8 mouse cellular contexts compared by ENCODE assay signal in the genomic region with DNA sequence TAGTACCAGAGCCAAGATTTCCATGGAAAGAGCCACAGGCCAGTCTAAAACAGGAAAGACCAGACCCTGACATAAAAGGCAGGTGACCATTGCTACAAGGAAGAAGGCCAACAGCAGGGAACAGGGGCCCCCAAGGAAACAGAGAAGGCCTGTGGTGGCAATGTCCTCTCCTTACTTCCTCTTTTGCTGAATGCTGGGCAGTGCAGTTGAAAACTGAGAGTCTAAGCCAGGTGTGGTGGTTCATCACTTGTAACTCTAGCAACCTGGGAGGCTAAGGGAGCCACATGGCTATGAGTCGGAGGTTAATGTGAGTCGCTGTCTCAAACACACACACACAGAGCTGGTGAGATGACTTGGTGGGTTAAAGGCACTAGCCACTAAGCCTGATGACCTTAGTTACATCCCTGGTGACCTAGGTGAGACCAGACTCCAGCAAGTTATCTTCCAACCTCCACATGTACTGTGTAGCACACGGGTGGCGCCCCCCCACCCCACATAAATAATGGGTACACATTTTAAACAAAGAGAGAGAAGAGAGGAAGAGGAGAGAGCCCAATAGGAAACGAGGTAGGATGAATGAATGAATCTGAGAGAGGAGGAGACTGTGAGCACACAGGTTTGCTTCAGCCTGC. TPM values are rescaled to one million over a fixed set of nuclear protein-coding genes. Genes with fewer than 3 reads are reported as not detected.
DNase-seq lines count a peak whose midpoint lies in the region; ATAC-seq and TF ChIP-seq lines count a peak whose summit lies in the region.

No protein-coding gene starts in this region.

- no peak for ATAC-seq in heart, embryonic 12.5 days (ENCODE audit: insufficient number of reproducible peaks, low FRiP score)
- ATAC-seq in intestine, embryonic 14.5 days (replicated peaks; ENCODE audit: low FRiP score, low TSS enrichment, low read depth) = no peak
- no peak for ATAC-seq in midbrain, embryonic 13.5 days

- peaks cover 15% of the 10 kb centered on the region for H3K4me1 ChIP-seq in heart, embryonic 12.5 days (replicated peaks)
- peaks cover 3 to 16% of the 10 kb centered on the region in 2 experiments for H3K4me1 ChIP-seq in MEL (ENCODE audit: control insufficient read depth in 1 of 2, insufficient read depth in 2 of 2, low read length in 2 of 2)
- H3K4me1 ChIP-seq in intestine, embryonic 14.5 days (replicated peaks; ENCODE audit: control insufficient read depth, insufficient read depth, low read length) = no peaks in the 10 kb centered on the region; the same call in 1 of the 2 replicates
- H3K4me1 ChIP-seq in midbrain, embryonic 13.5 days (replicated peaks) = peaks cover 20% of the 10 kb centered on the region

- H3K9me3 ChIP-seq in heart, embryonic 12.5 days (replicated peaks) = 0 out of 2 replicates have a peak, but pooled peaks cover 5% of the 10 kb centered on the region
- H3K9me3 ChIP-seq in MEL (replicated peaks; ENCODE audit: insufficient read depth, low read length) = no peaks in the 10 kb centered on the region
- no peaks in the 10 kb centered on the region for H3K9me3 ChIP-seq in intestine, embryonic 14.5 days (ENCODE audit: control insufficient read depth, low read length)
- H3K9me3 ChIP-seq in midbrain, embryonic 13.5 days = peaks cover 13% of the 10 kb centered on the region

- H3K36me3 ChIP-seq in heart, embryonic 12.5 days = peaks cover 10% of the 10 kb centered on the region
- peaks cover 0 to 7% of the 10 kb centered on the region in 2 experiments; a peak in 2 of 4 replicates for H3K36me3 ChIP-seq in MEL (ENCODE audit: control insufficient read depth in 1 of 2, insufficient read depth in 2 of 2, low read length in 2 of 2)
- peaks cover 24% of the 10 kb centered on the region; the same call in 1 of the 2 replicates for H3K36me3 ChIP-seq in intestine, embryonic 14.5 days (ENCODE audit: control insufficient read depth, insufficient read depth, low read length)
- H3K36me3 ChIP-seq in midbrain, embryonic 13.5 days = no peaks in the 10 kb centered on the region

- peak overlapping the region; percentile 77 for H3K9ac ChIP-seq in heart, embryonic 12.5 days
- H3K9ac ChIP-seq in MEL (ENCODE audit: control insufficient read depth, low read depth, low read length, poor library complexity, severe bottlenecking) = peak overlapping the region; percentile 84
- peak overlapping the region; percentile 78 for H3K9ac ChIP-seq in intestine, embryonic 14.5 days (ENCODE audit: low read length)
- H3K9ac ChIP-seq in midbrain, embryonic 13.5 days (replicated peaks) = no peak overlapping the region

- DNase-seq in heart, adult 8-10 months (ENCODE audit: low spot score) = no peak
- peak; percentile 59 for DNase-seq in MEL (ENCODE audit: low read depth, low spot score)
- no peak for DNase-seq in intestine, embryonic 14.5 days (ENCODE audit: low spot score)
- no peak for DNase-seq in ovary, postnatal 36 days (ENCODE audit: low spot score)
- no peak for DNase-seq in cerebellum, postnatal 25 days
- DNase-seq in thymus, adult 18-20 months = no peak

- H3K4me3 ChIP-seq in heart, embryonic 12.5 days = peak overlapping the region; percentile 66
- H3K4me3 ChIP-seq in MEL (ENCODE audit: control insufficient read depth in 1 of 2, insufficient read depth in 1 of 2, low read depth in 2 of 2, low read length in 2 of 2) = peak overlapping the region; percentile 82 to 96
- H3K4me3 ChIP-seq in intestine, embryonic 14.5 days (ENCODE audit: low read depth, low read length) = peak overlapping the region; percentile 63
- peak overlapping the region; percentile 64; the same call in 1 of the 2 replicates for H3K4me3 ChIP-seq in midbrain, embryonic 13.5 days (replicated peaks)

- no peak for TF ChIP-seq EP300 in MEL (IDR thresholded peaks at IDR 0.05; ENCODE audit: low read depth in 1 of 2, low read length in 2 of 2)

- no peaks in the 10 kb centered on the region for H3K27me3 ChIP-seq in heart, embryonic 12.5 days (replicated peaks)
- H3K27me3 ChIP-seq in MEL (ENCODE audit: control insufficient read depth in 1 of 2, insufficient read depth in 2 of 2, low read length in 2 of 2) = no peaks in the 10 kb centered on the region
- no peaks in the 10 kb centered on the region for H3K27me3 ChIP-seq in intestine, embryonic 14.5 days (replicated peaks; ENCODE audit: control insufficient read depth, insufficient read depth, low read length)
- no peaks in the 10 kb centered on the region for H3K27me3 ChIP-seq in midbrain, embryonic 13.5 days

- H3K79me2 ChIP-seq in MEL (ENCODE audit: control insufficient read depth, insufficient read depth, low read length, poor library complexity) = peaks cover 13% of the 10 kb centered on the region

- H3K4me2 ChIP-seq in heart, embryonic 12.5 days = peak overlapping the region; percentile 81
- H3K4me2 ChIP-seq in intestine, embryonic 14.5 days (ENCODE audit: low read length) = peak overlapping the region; percentile 70
- H3K4me2 ChIP-seq in midbrain, embryonic 13.5 days (replicated peaks) = peak overlapping the region; percentile 81

- WGBS in heart, embryonic 12.5 days = 66% methylated on average over 5 of the region's 5 CpGs
- 57% methylated on average over 5 of the region's 5 CpGs for WGBS in intestine, embryonic 14.5 days
- WGBS in midbrain, embryonic 13.5 days = 83% methylated on average over 5 of the region's 5 CpGs

- H3K27ac ChIP-seq in heart, embryonic 12.5 days (ENCODE audit: poor library complexity, severe bottlenecking) = no peak overlapping the region
- 0 out of 2 replicates have a peak overlapping the region, but pooled peaks have one; percentile 55 for H3K27ac ChIP-seq in MEL (ENCODE audit: control insufficient read depth, low read depth, low read length)
- no peak overlapping the region for H3K27ac ChIP-seq in intestine, embryonic 14.5 days (ENCODE audit: low read depth)
- no peak overlapping the region for H3K27ac ChIP-seq in midbrain, embryonic 13.5 days

- no peak for TF ChIP-seq POLR2A in MEL (IDR thresholded peaks at IDR 0.05; ENCODE audit: control insufficient read depth in 1 of 2, insufficient read depth in 1 of 2, low read depth in 1 of 2, low read length in 2 of 2, poor library complexity in 1 of 2)

- no peak for TF ChIP-seq CTCF in MEL (IDR thresholded peaks at IDR 0.05 in 2 of 3, conservative IDR thresholded peaks at IDR 0.05 in 1 of 3; ENCODE audit: control insufficient read depth in 1 of 3, insufficient read depth in 1 of 3, low read depth in 2 of 3, low read length in 3 of 3, poor library complexity in 1 of 3, severe bottlenecking in 1 of 3)

- TF ChIP-seq RAD21 in MEL (IDR thresholded peaks at IDR 0.05; ENCODE audit: low read depth, low read length) = no peak

TF ChIP-seq in MEL, 35 proteins besides CTCF, POLR2A, EP300 and RAD21:
- no peak for TF ChIP-seq RCOR1 (IDR thresholded peaks at IDR 0.05; ENCODE audit: low read depth, low read length)
- TF ChIP-seq CHD2 (IDR thresholded peaks at IDR 0.05; ENCODE audit: low read length) = no peak
- no peak for TF ChIP-seq UBTF (IDR thresholded peaks at IDR 0.05; ENCODE audit: borderline replicate concordance, insufficient read depth, low read depth, low read length)
- no peak for TF ChIP-seq MAFK (IDR thresholded peaks at IDR 0.05; ENCODE audit: borderline replicate concordance, low read depth, low read length)
- no peak for TF ChIP-seq MAZ (IDR thresholded peaks at IDR 0.05; ENCODE audit: low read depth, low read length)
- TF ChIP-seq ELF1 (IDR thresholded peaks at IDR 0.05; ENCODE audit: low read depth, low read length) = 0 out of 2 replicates have a peak, but pooled peaks have one; percentile 22
- no peak for TF ChIP-seq POLR2AphosphoS5 (IDR thresholded peaks at IDR 0.05; ENCODE audit: borderline replicate concordance, low read depth, low read length)

RNA-seq across cellular contexts. Expression of a gene that starts 1.4 kb away (rescaled TPM):
- polyA plus RNA-seq in heart, embryonic 12.5 days (2016; fragmentation: Nextera tagmentation; extraction: Ambion mirVana) = 46.8 and 48.1 TPM in 2 replicates
- 10 to 100 TPM; 11.7 to 14.2 (median 12.8) TPM for total RNA-seq in heart, adult 8-10 months (2022)
- total RNA-seq in MEL (2012; rRNA removed) = 37.8 and 44.4 TPM in 2 replicates
- polyA plus RNA-seq in MEL (2012; ENCODE audit: insufficient read depth in 1 of 2, insufficient read length in 2 of 2, low read depth in 1 of 2, low replicate concordance in 2 of 2, missing spikeins in 1 of 2) = 100 to 1,000 TPM in 1 of 2 experiments, 10 to 100 TPM in 1; 54.2 to 107 TPM
- polyA plus RNA-seq in intestine, embryonic 14.5 days (2014; fragmentation: Nextera tagmentation; extraction: Ambion mirVana) = 94.9 and 98.4 TPM in 2 replicates
- 21.7 and 23.3 TPM in 2 replicates for polyA plus RNA-seq in midbrain, embryonic 13.5 days (2015; fragmentation: Nextera tagmentation; extraction: Ambion mirVana)

RNA-seq across cellular contexts. Expression of a gene that starts 27.6 kb away (rescaled TPM):
- polyA plus RNA-seq in heart, embryonic 12.5 days (2016; fragmentation: Nextera tagmentation; extraction: Ambion mirVana) = 15.7 and 19.1 TPM in 2 replicates
- 1 to 10 TPM; 3.0 to 7.1 (median 6.3) TPM for total RNA-seq in heart, adult 8-10 months (2022)
- total RNA-seq in MEL (2012; rRNA removed) = 15.8 and 17.3 TPM in 2 replicates
- polyA plus RNA-seq in MEL (2012; ENCODE audit: insufficient read depth in 1 of 2, insufficient read length in 2 of 2, low read depth in 1 of 2, low replicate concordance in 2 of 2, missing spikeins in 1 of 2) = 10 to 100 TPM in 1 of 2 experiments, not detected in 1; 26.7 TPM
- polyA plus RNA-seq in intestine, embryonic 14.5 days (2014; fragmentation: Nextera tagmentation; extraction: Ambion mirVana) = 44.6 and 55.7 TPM in 2 replicates
- polyA plus RNA-seq in midbrain, embryonic 13.5 days (2015; fragmentation: Nextera tagmentation; extraction: Ambion mirVana) = 30.4 and 33.4 TPM in 2 replicates

RNA-seq across cellular contexts. Expression of a gene that starts 27.6 kb away (rescaled TPM):
- 21.2 and 22.5 TPM in 2 replicates for polyA plus RNA-seq in heart, embryonic 12.5 days (2016; fragmentation: Nextera tagmentation; extraction: Ambion mirVana)
- total RNA-seq in heart, adult 8-10 months (2022) = 10 to 100 TPM; 11.5 to 16.1 (median 14.5) TPM
- 60.9 and 69.6 TPM in 2 replicates for total RNA-seq in MEL (2012; rRNA removed)
- 10 to 100 TPM in 1 of 2 experiments, not detected in 1; 56.2 TPM for polyA plus RNA-seq in MEL (2012; ENCODE audit: insufficient read depth in 1 of 2, insufficient read length in 2 of 2, low read depth in 1 of 2, low replicate concordance in 2 of 2, missing spikeins in 1 of 2)
- polyA plus RNA-seq in intestine, embryonic 14.5 days (2014; fragmentation: Nextera tagmentation; extraction: Ambion mirVana) = 19.7 and 23.4 TPM in 2 replicates
- polyA plus RNA-seq in midbrain, embryonic 13.5 days (2015; fragmentation: Nextera tagmentation; extraction: Ambion mirVana) = 79.3 and 82.2 TPM in 2 replicates

RNA-seq across cellular contexts. Expression of a gene that starts 59.7 kb away (rescaled TPM):
- 23.2 and 24.2 TPM in 2 replicates for polyA plus RNA-seq in heart, embryonic 12.5 days (2016; fragmentation: Nextera tagmentation; extraction: Ambion mirVana)
- total RNA-seq in heart, adult 8-10 months (2022) = 10 to 100 TPM; 14.7 to 18.3 (median 17.0) TPM
- 22.9 and 24.2 TPM in 2 replicates for total RNA-seq in MEL (2012; rRNA removed)
- polyA plus RNA-seq in MEL (2012; ENCODE audit: insufficient read depth in 1 of 2, insufficient read length in 2 of 2, low read depth in 1 of 2, low replicate concordance in 2 of 2, missing spikeins in 1 of 2) = 10 to 100 TPM in 1 of 2 experiments, not detected in 1; 42.4 TPM
- 18.9 and 20.2 TPM in 2 replicates for polyA plus RNA-seq in intestine, embryonic 14.5 days (2014; fragmentation: Nextera tagmentation; extraction: Ambion mirVana)
- 26.7 and 31.1 TPM in 2 replicates for polyA plus RNA-seq in midbrain, embryonic 13.5 days (2015; fragmentation: Nextera tagmentation; extraction: Ambion mirVana)
